Mouse (Mus musculus) stomach, embryonic 16.5 days (tissue): ENCODE results near the gene Grifin. TPM values are rescaled to one million over a fixed set of nuclear protein-coding genes. Genes with fewer than 3 reads are reported as not detected.

Experiments used
- ATAC-seq: fragments of 200-750 bp; cut with Nextera tagmentation; 2 replicates; pipeline ENCODE4 v1.8.0; 2017; ENCODE audit warnings: moderate number of reproducible peaks, moderate TSS enrichment; ENCODE audit not compliant: insufficient read depth, low FRiP score
- H3K27ac ChIP-seq: fragments of 300-500 bp; sonication (generic); 2 replicates; pipeline ENCODE4 v1.5.1; 2014; ENCODE audit warnings: low read length
- H3K27me3 ChIP-seq: fragments of 300-500 bp; sonication (generic); 2 replicates; pipeline ENCODE4 v1.6.1; 2014; ENCODE audit warnings: low read length, control low read depth, mixed read lengths; ENCODE audit not compliant: control insufficient read depth, insufficient read depth
- H3K36me3 ChIP-seq: fragments of 300-500 bp; sonication (generic); 2 replicates; pipeline ENCODE4 v1.6.1; 2014; ENCODE audit warnings: low read length; ENCODE audit not compliant: control insufficient read depth, insufficient read depth
- H3K4me1 ChIP-seq: fragments of 300-500 bp; sonication (generic); 2 replicates; pipeline ENCODE4 v1.6.1; 2014; ENCODE audit warnings: low read length, control low read depth, mixed read lengths; ENCODE audit not compliant: control insufficient read depth, insufficient read depth
- H3K4me2 ChIP-seq: fragments of 300-500 bp; sonication (generic); 2 replicates; pipeline ENCODE4 v1.6.1; 2014; ENCODE audit warnings: low read depth, low read length, mixed read lengths
- H3K4me3 ChIP-seq: fragments of 300-500 bp; sonication (generic); replicated peaks from 2 replicates; pipeline ENCODE4 v1.5.1; 2014; ENCODE audit warnings: mild to moderate bottlenecking, low read length
- H3K9ac ChIP-seq: fragments of 300-500 bp; sonication (generic); 2 replicates; pipeline ENCODE4 v1.6.1; 2014; ENCODE audit warnings: low read length
- H3K9me3 ChIP-seq: fragments of 300-500 bp; sonication (generic); replicated peaks from 2 replicates; pipeline ENCODE4 v1.6.1; 2016; ENCODE audit warnings: low read length, control low read depth; ENCODE audit not compliant: control insufficient read depth
- WGBS: fragments of 180-500 bp; shearing (Covaris S2); extraction: QIAGEN DNeasy Blood & Tissue Kit; methylation state at CpG from one replicate; pipeline ENCODE4 v1.1.7; 2014; 5-methylcytosine and 5-hydroxymethylcytosine counted together
- polyA plus RNA-seq: library from polyadenylated mRNA; unstranded; fragments of >200 nt; fragmentation: Nextera tagmentation; extraction: Ambion mirVana; gene quantifications from 2 replicates; pipeline ENCODE4 v1.2.1, GENCODE M21; 2015

The Grifin gene
- polyA plus RNA-seq, 1 experiment from 2014 or later = 0.71 TPM

DNA sequence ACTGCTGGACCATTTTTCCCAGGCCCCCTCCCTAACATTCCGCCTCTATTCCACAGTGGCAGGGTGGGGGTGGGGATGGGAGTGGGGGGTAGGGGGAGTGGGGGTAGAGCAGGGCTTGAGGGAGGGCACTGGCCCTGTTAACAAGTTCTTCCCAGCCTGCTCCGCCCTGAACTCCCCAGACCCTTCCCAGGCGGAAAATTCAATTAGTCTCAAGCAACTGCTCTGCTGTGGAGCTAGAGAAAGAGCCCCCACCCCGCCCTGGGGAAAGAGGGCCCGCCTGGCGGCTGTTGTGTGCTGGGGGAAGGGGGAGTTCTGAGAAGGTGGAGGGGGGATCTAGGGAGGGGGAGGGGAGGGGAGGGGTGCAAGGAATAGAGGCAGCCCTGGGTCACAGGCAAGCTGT is 14.9 kb upstream of the Grifin start:
- ATAC-seq = no peak

DNA sequence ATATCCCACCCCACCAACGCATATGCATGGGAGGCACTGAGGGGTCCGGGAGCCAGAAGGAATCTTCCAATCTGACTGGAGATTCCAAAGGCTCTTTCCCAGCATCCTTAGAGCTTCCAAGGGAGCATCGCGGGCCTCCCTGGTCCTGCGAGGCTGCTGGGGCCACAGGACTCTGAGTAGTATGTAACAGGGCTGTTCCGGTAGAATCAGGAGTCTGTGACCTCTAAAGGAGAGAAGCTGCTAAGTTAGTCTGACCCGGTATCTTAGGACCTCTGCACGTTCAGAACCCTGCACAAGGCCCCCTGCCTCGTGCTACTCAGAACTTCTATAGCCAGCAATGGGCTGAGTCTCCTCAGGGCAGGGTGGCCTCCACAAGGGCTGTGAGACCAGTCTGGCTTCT is 14.3 kb upstream of the Grifin start:
- no peaks in the 10 kb centered on the region for H3K36me3 ChIP-seq
- 53% methylated on average over 9 of the region's 9 CpGs for WGBS
- ATAC-seq = no peak

More for the DNA sequence above, 14.9 kb upstream of the Grifin start:
- Histone ChIP-seq H3K4me1 (peaks cover 19% of the 10 kb centered on the region; the same call in 1 of the 2 replicates), H3K4me2 (no peak overlapping the region), H3K4me3 (no peak overlapping the region), H3K9ac (0 out of 2 replicates have a peak overlapping the region, but pooled peaks have one; percentile 16), H3K27me3 (no peaks in the 10 kb centered on the region), H3K9me3 (no peaks in the 10 kb centered on the region), H3K36me3 (no peaks in the 10 kb centered on the region), H3K27ac (peak overlapping the region; percentile 47)
- 19% methylated on average over 6 of the region's 6 CpGs for WGBS

DNA sequence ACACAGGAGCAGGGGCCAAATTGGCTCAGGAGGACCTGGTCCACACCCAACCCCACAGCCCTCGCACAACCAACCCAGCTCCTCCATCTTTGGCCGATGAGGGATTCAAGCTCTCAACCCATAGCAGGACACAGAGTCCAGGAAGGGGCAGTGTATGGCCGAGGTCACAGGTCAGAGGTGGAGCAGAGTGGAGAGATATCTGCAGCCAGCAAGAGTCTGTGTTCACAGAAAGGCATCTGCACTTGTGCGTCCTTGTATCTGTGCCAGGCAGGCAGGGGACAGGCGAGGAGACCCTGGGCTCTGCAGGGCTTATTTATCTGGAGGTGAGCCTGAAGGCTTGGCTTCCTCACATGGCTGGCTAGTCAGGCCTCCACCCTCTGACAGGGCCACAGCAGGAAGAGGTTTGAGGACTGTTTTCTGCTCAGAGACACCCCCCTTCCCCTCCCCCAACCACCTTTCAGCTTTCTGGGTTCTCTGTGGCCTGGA is 10.6 kb upstream of the Grifin start:
- Histone ChIP-seq H3K27me3 (no peaks in the 10 kb centered on the region), H3K36me3 (no peaks in the 10 kb centered on the region), H3K9ac (no peak overlapping the region), H3K27ac (no peak overlapping the region), H3K4me1 (peaks cover 10% of the 10 kb centered on the region; the same call in 1 of the 2 replicates), H3K4me2 (no peak overlapping the region), H3K4me3 (no peak overlapping the region), H3K9me3 (no peaks in the 10 kb centered on the region)
- ATAC-seq = no peak
- 43% methylated on average over 5 of the region's 5 CpGs for WGBS

More for the DNA sequence above, 14.3 kb upstream of the Grifin start:
- Histone ChIP-seq H3K9ac (no peak overlapping the region), H3K27me3 (no peaks in the 10 kb centered on the region), H3K4me1 (peaks cover 19% of the 10 kb centered on the region; the same call in 1 of the 2 replicates), H3K9me3 (no peaks in the 10 kb centered on the region), H3K27ac (peak overlapping the region; percentile 47), H3K4me2 (no peak overlapping the region), H3K4me3 (no peak overlapping the region)

DNA sequence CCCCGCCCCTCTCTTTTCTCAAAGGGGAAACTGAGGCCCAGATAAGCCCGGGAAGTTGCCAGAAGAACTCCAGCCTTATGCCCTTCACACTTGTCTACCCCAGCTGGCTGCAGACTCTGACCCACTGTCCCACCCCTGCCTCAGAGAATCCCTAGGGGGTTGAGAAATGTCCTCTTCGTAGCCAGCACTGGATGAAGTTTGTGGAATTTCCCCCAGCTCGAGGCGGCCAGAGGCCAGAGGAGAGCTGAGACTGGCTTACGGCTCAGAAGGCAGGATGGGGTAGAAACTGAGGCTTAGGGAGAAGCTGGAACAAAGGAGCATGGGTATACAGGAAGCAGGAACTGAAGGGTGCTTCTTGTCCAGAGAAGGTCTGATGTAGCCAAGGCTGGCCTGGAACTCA is 7.7 kb upstream of the Grifin start:
- no peaks in the 10 kb centered on the region for H3K36me3 ChIP-seq
- no peak overlapping the region for H3K4me2 ChIP-seq
- no peak overlapping the region for H3K4me3 ChIP-seq
- H3K27me3 ChIP-seq = no peaks in the 10 kb centered on the region
- H3K27ac ChIP-seq = no peak overlapping the region
- peaks cover 9% of the 10 kb centered on the region; the same call in 1 of the 2 replicates for H3K4me1 ChIP-seq
- 65% methylated on average over 6 of the region's 6 CpGs for WGBS
- ATAC-seq = no peak
- no peak overlapping the region for H3K9ac ChIP-seq
- H3K9me3 ChIP-seq = no peaks in the 10 kb centered on the region

DNA sequence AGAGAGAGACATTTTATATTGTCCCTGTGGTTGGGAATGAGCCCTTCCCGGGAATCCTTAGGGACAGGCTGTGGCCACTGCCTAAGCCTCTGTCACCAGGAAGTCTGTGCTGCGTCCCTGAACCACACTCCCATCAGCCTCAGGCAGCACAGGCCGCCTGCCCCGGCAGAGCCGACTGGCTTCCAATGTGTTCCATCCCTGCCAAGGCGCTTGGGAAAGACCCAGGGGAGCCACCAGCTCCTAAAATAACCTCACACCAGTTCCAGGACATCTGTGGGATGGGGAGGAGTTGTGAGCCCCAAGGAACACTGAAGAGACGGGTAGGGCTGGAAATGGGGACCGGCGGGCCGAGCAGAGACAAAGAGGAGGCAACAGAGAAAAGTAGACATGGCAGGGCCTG is 6.8 kb upstream of the Grifin start:
- no peak overlapping the region for H3K4me3 ChIP-seq
- 60% methylated on average over 10 of the region's 10 CpGs for WGBS
- H3K36me3 ChIP-seq = no peaks in the 10 kb centered on the region
- no peaks in the 10 kb centered on the region for H3K9me3 ChIP-seq
- no peak for ATAC-seq
- H3K9ac ChIP-seq = no peak overlapping the region
- no peaks in the 10 kb centered on the region for H3K27me3 ChIP-seq
- no peak overlapping the region for H3K27ac ChIP-seq
- peaks cover 18% of the 10 kb centered on the region for H3K4me1 ChIP-seq
- no peak overlapping the region for H3K4me2 ChIP-seq

DNA sequence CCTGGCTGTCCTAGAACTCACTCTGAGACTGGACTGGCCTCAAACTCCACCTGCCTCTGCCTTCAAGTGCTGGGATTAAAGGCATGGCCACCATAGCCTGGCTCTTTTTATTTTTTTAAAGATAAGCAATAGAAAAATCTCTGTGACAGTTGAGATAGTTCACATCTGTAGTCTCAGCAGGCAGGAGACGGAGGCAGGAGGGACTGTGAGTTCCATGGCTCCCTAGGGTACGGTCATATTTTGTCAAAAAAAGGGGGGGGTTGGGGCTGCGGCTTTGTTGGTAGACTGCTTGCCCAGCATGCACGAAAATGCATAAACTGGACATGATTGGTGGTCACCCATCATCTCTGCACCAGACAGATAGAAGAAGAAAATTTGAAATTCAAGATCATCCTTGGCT is 6.3 kb upstream of the Grifin start:
- Histone ChIP-seq H3K36me3 (no peaks in the 10 kb centered on the region), H3K9ac (no peak overlapping the region), H3K4me1 (peaks cover 22% of the 10 kb centered on the region), H3K4me3 (no peak overlapping the region), H3K27ac (no peak overlapping the region), H3K9me3 (no peaks in the 10 kb centered on the region), H3K27me3 (no peaks in the 10 kb centered on the region), H3K4me2 (no peak overlapping the region)
- WGBS = 66% methylated on average over 4 of the region's 4 CpGs
- ATAC-seq = no peak

DNA sequence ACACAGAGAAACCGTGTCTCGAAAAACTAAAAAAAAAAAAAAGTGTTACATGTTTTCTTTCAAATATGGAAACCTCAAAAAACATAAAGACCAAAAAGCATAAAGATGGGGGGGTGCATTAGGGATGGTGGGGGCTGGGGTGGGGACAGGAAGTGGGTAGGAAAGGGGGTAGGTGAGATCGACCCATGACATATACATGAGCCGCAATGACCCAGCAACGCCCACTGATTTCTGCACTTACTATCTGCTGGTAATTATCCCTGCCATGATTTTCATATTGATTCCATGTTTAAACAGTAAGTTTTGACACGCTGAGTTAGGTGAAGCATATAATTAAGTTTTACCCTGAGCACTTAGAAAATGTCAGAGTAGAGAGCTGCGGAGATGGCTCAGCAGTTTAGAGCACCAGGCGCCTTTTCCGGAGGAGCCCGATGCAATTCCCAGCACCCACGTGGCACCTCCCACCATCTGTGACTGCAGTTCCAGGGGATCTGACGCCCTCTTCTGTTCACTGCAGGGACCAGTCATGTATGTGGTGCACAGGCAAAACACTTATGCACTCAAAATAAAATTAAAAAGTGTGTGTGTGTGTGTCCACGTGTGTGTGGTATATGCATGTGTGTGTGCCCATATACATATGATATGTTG is 5.5 kb upstream of the Grifin start:
- ATAC-seq = no peak
- H3K27me3 ChIP-seq = no peaks in the 10 kb centered on the region
- H3K9me3 ChIP-seq = no peaks in the 10 kb centered on the region
- peaks cover 30% of the 10 kb centered on the region for H3K4me1 ChIP-seq
- H3K36me3 ChIP-seq = no peaks in the 10 kb centered on the region
- no peak overlapping the region for H3K4me3 ChIP-seq
- 86% methylated on average over 13 of the region's 13 CpGs for WGBS
- no peak overlapping the region for H3K9ac ChIP-seq
- no peak overlapping the region for H3K27ac ChIP-seq
- no peak overlapping the region for H3K4me2 ChIP-seq

DNA sequence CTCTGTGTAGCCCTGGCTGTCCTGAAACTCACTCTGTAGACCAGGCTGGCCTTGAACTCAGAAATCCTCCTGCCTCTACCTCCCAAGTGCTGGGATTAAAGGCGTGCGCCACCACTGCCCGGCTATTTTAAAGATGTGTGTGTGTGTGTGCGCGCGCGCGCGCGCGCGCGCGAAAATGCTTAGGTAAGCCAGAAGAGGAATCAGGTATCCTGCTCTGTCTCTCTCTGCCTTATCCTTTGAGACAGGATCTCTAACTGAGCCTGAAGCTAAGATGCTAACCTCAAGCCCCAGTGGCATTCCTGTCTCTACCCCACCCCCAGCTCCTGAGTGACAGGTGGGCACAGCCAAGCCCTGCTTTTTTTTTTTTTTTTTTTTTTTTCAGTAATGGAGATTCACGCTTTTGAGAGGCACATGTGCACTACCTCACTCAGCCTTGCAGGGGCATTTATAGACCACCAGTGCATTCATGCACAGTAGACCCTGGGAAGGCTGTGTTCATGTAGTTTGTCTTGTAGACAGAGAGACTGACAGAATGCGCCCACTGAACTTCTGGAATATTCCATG is 4.2 kb upstream of the Grifin start:
- no peak for ATAC-seq
- WGBS = 81% methylated on average over 16 of the region's 16 CpGs
- Histone ChIP-seq H3K4me2 (no peak overlapping the region), H3K4me1 (peaks cover 36% of the 10 kb centered on the region), H3K4me3 (no peak overlapping the region), H3K9me3 (no peaks in the 10 kb centered on the region), H3K27me3 (no peaks in the 10 kb centered on the region), H3K27ac (no peak overlapping the region), H3K36me3 (no peaks in the 10 kb centered on the region), H3K9ac (no peak overlapping the region)

DNA sequence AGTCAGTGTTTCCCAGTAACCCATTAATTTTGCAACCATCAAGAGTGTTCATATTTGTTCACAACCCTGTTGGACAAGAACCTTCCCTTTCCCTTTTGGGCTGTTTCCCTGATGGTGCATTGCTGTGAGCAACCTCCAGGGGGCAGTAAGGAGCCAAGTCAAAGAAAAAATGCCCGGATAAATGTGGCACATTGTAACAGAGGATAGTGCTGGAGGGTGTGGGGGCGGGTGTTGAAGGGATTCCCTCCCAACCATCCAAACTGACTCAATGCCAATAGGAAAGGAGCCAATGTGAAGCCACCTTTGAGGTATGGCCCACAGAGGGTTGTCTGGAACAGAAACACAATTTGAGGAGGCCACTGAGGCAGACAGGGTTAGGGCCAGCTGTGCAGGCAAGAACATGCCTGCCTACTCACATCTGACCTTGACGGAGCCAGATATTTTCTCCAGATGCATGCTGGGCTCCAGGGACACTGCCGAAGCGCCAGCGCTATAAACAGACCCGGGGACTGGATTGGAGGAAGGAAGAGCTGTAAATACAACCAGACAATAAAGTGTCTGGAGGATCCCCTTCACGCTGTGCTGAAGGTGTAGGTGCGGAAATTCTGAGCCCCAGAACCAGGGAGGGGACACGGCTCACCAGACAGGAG is 3.6 kb upstream of the Grifin start:
- ATAC-seq = no peak
- H3K36me3 ChIP-seq = no peaks in the 10 kb centered on the region
- H3K4me2 ChIP-seq = no peak overlapping the region
- H3K27ac ChIP-seq = peak overlapping the region; percentile 19; the same call in 1 of the 2 replicates
- peaks cover 36% of the 10 kb centered on the region for H3K4me1 ChIP-seq
- H3K27me3 ChIP-seq = no peaks in the 10 kb centered on the region
- 40% methylated on average over 10 of the region's 10 CpGs for WGBS
- 0 out of 2 replicates have a peak overlapping the region, but pooled peaks have one; percentile 36 for H3K9ac ChIP-seq
- H3K9me3 ChIP-seq = no peaks in the 10 kb centered on the region
- H3K4me3 ChIP-seq = no peak overlapping the region
